Mouse (Mus musculus): ENCODE measurements around the gene Dlgap3. TPM values are rescaled to one million over a fixed set of nuclear protein-coding genes. Genes with fewer than 3 reads are reported as not detected.

Gene Dlgap3
- polyA plus RNA-seq, 1 experiment from 2014 or later: 25.1 TPM

DNA sequence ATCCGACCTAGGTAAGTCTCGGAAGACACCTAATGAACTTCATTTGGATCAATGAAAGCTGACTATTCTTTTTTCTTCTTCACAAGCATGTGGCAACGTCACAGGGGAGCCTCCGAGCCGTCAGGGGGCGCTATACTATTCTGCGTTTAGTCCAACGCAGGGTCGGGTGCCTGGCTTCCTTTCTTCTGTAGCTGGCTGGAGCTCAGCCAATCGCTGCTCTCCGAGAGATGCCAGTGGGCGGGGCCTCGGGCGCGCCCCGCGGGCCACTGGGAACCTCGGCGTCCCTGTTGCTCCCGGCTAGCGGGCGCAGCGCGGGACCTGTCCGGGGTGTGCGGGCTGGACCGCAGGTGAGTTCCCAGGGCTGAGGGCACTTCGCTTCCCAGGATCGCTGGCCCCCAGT, 74.5 kb downstream of the Dlgap3 start, which contains the start of gene Smim12:
Gene Smim12, plus strand, starts transcription at position 233 of the 400 bp plus-strand sequence.
- Histone ChIP-seq H3K4me2 (peak within 1 kb of the TSS; percentile 93), H3K4me1 (peaks cover 18% of the 10 kb centered on the region), H3K27me3 (replicated peaks) (no peaks in the 10 kb centered on the region), H3K4me3 (replicated peaks) (peak within 1 kb of the TSS; percentile 71), H3K36me3 (peaks cover 16% of the 10 kb centered on the region), H3K9ac (replicated peaks) (peak within 1 kb of the TSS; percentile 84), H3K27ac (replicated peaks) (peak within 1 kb of the TSS; percentile 39), H3K9me3 (replicated peaks) (no peaks in the 10 kb centered on the region)
- peak; percentile 96 for ATAC-seq (ENCODE audit: low FRiP score)
- WGBS: under 1% methylated on average over 29 of the region's 29 CpGs

- WGBS: 0% methylated on average over 26 of the region's 26 CpGs
- H3K4me2 ChIP-seq: peak overlapping the region; percentile 93
- peak overlapping the region; percentile 84 for H3K9ac ChIP-seq (replicated peaks)
- peak overlapping the region; percentile 71 for H3K4me3 ChIP-seq (replicated peaks)
- ATAC-seq (ENCODE audit: low FRiP score): peak; percentile 72
- H3K27me3 ChIP-seq (replicated peaks): no peaks in the 10 kb centered on the region
- no peaks in the 10 kb centered on the region for H3K9me3 ChIP-seq (replicated peaks)
- peaks cover 18% of the 10 kb centered on the region for H3K4me1 ChIP-seq
- peaks cover 16% of the 10 kb centered on the region for H3K36me3 ChIP-seq
- peak overlapping the region; percentile 39 for H3K27ac ChIP-seq (replicated peaks)
Observed at GRCm38 (mm10) chr4:127243953-127244352, 74.9 kb downstream of the Dlgap3 start.

DNA sequence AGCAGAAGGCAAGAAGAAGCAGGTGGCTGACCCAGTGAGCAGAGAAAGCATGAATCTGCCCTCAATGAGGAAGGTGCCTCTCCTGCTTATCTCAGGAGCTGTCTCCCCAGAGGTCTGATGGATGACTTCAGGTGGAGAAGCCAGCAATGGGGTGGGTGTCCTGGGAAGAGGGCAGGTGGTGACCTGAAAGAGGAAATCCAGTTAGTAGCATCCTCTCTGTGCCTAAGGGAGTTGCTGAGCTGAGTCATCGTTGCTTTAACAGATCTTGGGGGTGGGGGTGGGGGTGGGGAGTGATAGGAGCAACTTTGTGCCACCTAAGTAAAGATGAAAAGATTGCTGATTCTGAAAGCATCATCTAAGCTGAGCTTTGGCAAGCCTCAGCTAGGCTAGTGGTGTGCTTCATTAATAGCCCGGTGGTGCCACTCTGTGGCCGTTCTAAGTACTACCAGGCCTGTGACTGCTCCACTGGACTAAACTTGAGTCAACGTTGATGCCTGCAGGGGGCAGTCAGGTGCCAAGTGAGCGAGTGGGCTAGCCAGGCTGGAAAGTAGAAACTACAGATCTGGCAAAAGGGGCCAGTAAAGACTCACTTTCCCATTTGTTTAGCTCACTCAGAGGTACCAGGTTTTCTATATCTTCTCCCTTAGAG, 80.8 kb downstream of the Dlgap3 start:
- ATAC-seq (ENCODE audit: low FRiP score): peak; percentile 94
- Histone ChIP-seq H3K4me1 (peaks cover 17% of the 10 kb centered on the region), H3K36me3 (peaks cover 16% of the 10 kb centered on the region), H3K4me2 (no peak overlapping the region), H3K4me3 (replicated peaks) (no peak overlapping the region), H3K27ac (replicated peaks) (no peak overlapping the region), H3K27me3 (replicated peaks) (no peaks in the 10 kb centered on the region), H3K9ac (replicated peaks) (no peak overlapping the region), H3K9me3 (replicated peaks) (no peaks in the 10 kb centered on the region)
- WGBS: 2% methylated on average over 5 of the region's 5 CpGs

DNA sequence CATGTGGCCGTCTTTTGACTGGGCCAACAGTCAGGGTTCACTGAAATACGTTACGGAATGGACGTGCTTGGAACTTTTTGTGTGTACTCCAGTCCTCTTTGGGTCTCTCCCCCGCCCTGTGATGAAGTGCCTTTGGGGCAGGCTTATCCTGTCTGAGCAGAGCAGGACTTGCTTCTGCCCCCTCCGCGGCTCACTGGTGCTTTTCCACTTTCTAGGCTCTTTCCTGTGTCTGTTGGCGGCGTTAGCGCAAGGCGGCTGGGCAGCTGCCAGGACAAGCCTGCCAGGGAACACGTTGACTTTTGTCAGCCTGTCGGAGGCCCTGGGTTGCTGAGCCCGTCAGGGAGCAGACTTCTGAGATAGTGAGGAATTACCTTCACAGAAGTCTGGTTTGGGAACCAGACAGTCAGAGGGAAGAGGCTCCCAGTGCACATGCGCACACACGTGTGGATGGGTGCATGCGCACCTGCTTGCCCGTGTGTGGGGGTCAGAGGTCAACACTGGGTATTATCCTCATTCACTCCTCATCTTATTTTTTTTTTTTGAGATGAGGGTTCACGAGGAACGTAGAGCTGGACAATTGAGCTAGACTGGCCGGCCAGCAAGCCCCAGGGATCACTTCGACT, 83.1 kb downstream of the Dlgap3 start:
- Histone ChIP-seq H3K27ac (replicated peaks) (no peak overlapping the region), H3K4me1 (peaks cover 10% of the 10 kb centered on the region; the same call in 1 of the 2 replicates), H3K9ac (replicated peaks) (no peak overlapping the region), H3K9me3 (replicated peaks) (no peaks in the 10 kb centered on the region), H3K36me3 (peaks cover 13% of the 10 kb centered on the region), H3K4me3 (replicated peaks) (no peak overlapping the region), H3K4me2 (no peak overlapping the region), H3K27me3 (replicated peaks) (no peaks in the 10 kb centered on the region)
- 62% methylated on average over 22 of the region's 22 CpGs for WGBS
- no peak for ATAC-seq (ENCODE audit: low FRiP score)

DNA sequence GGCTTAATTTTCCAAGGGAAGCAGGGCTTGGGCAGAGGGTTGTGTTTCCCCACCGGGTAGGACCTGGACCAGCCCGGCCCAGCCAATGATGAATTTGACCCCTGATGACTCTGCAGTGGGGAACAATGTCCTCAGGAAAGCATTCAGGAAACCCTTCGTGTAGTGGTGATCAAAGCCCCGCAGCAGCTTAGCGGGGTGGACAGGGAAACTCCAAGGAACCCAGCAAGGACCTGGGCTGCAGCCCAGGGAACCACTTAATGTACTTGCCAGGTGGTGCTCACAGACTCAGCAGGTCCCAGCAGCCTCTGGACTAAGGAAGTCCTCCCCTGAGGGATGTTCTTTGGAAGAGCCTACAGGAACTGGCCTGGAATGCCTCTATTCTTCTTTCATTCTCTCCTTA, 87.7 kb downstream of the Dlgap3 start:
- H3K27me3 ChIP-seq (replicated peaks): no peaks in the 10 kb centered on the region
- H3K4me1 ChIP-seq: peaks cover 8% of the 10 kb centered on the region; the same call in 1 of the 2 replicates
- no peaks in the 10 kb centered on the region for H3K9me3 ChIP-seq (replicated peaks)
- H3K27ac ChIP-seq (replicated peaks): no peak overlapping the region
- H3K9ac ChIP-seq (replicated peaks): no peak overlapping the region
- no peaks in the 10 kb centered on the region for H3K36me3 ChIP-seq
- H3K4me2 ChIP-seq: no peak overlapping the region
- ATAC-seq (ENCODE audit: low FRiP score): no peak
- H3K4me3 ChIP-seq (replicated peaks): no peak overlapping the region
- 58% methylated on average over 5 of the region's 5 CpGs for WGBS

- Histone ChIP-seq H3K9ac (replicated peaks) (no peak overlapping the region), H3K27me3 (replicated peaks) (no peaks in the 10 kb centered on the region), H3K36me3 (no peaks in the 10 kb centered on the region), H3K27ac (replicated peaks) (no peak overlapping the region), H3K9me3 (replicated peaks) (no peaks in the 10 kb centered on the region), H3K4me3 (replicated peaks) (no peak overlapping the region), H3K4me1 (no peaks in the 10 kb centered on the region), H3K4me2 (no peak overlapping the region)
- no peak for ATAC-seq (ENCODE audit: low FRiP score)
- 62% methylated on average over 12 of the region's 12 CpGs for WGBS
Observed at GRCm38 (mm10) chr4:127258186-127258897, 89.3 kb downstream of the Dlgap3 start.

- H3K36me3 ChIP-seq: no peaks in the 10 kb centered on the region
- no peaks in the 10 kb centered on the region for H3K27me3 ChIP-seq (replicated peaks)
- WGBS: 91% methylated on average over 14 of the region's 14 CpGs
- no peaks in the 10 kb centered on the region for H3K4me1 ChIP-seq
- H3K4me2 ChIP-seq: no peak overlapping the region
- H3K27ac ChIP-seq (replicated peaks): no peak overlapping the region
- no peaks in the 10 kb centered on the region for H3K9me3 ChIP-seq (replicated peaks)
- no peak overlapping the region for H3K9ac ChIP-seq (replicated peaks)
- H3K4me3 ChIP-seq (replicated peaks): no peak overlapping the region
- no peak for ATAC-seq (ENCODE audit: low FRiP score)
Observed at GRCm38 (mm10) chr4:127261601-127262000, 92.6 kb downstream of the Dlgap3 start.

DNA sequence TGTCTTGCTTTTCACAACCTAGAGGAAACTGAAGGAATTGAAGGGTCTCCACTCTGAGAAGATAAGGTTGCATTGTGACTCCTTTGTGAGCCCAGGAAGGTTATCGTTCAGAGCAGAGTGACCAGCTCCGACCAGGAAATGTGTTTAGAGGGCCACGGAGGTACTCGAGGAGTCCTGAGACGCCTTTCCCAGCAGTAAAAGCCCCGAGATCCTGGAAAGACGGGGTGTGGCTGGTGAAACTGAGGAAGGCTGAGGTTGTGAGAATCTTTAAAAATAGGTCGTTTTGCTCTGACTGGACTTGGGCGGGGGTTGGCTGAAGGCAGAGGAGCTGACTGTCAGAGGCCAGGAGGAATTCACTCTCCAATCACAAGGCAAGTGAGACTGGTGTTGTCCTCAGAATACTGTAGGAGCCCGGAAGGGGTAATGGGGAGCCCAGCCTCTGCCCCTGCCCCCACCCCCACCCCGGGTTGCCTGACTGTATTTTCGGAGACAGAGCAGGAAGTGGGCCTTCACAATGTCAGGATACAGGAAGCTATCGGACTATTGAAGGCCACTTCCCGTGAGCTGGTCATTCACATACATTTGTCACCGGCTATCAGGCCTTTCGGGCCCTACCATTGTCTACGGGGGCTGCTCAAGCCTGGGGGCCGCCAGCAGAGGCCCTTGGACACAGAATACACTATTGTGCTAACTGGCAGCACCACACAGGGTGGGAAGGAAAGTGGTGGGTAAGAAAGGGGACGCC, 94.6 kb downstream of the Dlgap3 start:
- no peaks in the 10 kb centered on the region for H3K9me3 ChIP-seq (replicated peaks)
- 62% methylated on average over 19 of the region's 19 CpGs for WGBS

DNA sequence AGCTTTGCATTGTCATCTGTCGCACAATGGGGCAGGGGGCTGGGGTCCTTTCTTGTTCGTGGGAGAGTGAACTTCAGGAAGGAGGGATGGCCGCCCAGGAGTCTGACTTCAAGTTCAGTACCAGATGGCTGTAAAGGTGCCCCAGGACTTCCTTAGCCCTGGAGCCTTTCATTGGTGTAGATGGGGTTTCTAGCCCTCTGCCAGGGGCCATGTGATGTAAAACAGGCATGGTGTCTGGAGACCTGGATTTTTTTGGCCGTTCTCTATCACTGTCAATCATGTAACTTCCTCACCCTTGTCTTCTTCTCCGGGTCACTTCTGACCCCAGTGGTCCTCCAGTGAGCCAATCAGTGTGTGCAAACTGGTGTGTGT, 95.2 kb downstream of the Dlgap3 start:
- Histone ChIP-seq H3K9me3 (replicated peaks) (no peaks in the 10 kb centered on the region), H3K36me3 (no peaks in the 10 kb centered on the region), H3K4me1 (no peaks in the 10 kb centered on the region), H3K4me2 (no peak overlapping the region), H3K9ac (replicated peaks) (no peak overlapping the region), H3K27ac (replicated peaks) (no peak overlapping the region), H3K4me3 (replicated peaks) (no peak overlapping the region), H3K27me3 (replicated peaks) (no peaks in the 10 kb centered on the region)
- no peak for ATAC-seq (ENCODE audit: low FRiP score)
- 62% methylated on average over 5 of the region's 5 CpGs for WGBS

More for the DNA sequence above, 94.6 kb downstream of the Dlgap3 start:
- Histone ChIP-seq H3K4me2 (no peak overlapping the region), H3K4me3 (replicated peaks) (no peak overlapping the region), H3K4me1 (no peaks in the 10 kb centered on the region), H3K27ac (replicated peaks) (no peak overlapping the region), H3K36me3 (no peaks in the 10 kb centered on the region), H3K9ac (replicated peaks) (no peak overlapping the region), H3K27me3 (replicated peaks) (no peaks in the 10 kb centered on the region)
- ATAC-seq (ENCODE audit: low FRiP score): no peak

GRCm38 (mm10) chr4:127278451-127279001, 109.5 kb downstream of the Dlgap3 start:
- 69% methylated on average over 9 of the region's 9 CpGs for WGBS
- no peak overlapping the region for H3K27ac ChIP-seq (replicated peaks)
- no peak for ATAC-seq (ENCODE audit: low FRiP score)

GRCm38 (mm10) chr4:127279241-127279640, 110.2 kb downstream of the Dlgap3 start:
- ATAC-seq (ENCODE audit: low FRiP score): no peak
- WGBS: 87% methylated on average over 9 of the region's 9 CpGs

More at GRCm38 (mm10) chr4:127278451-127279001, 109.5 kb downstream of the Dlgap3 start:
- Histone ChIP-seq H3K4me3 (replicated peaks) (no peak overlapping the region), H3K4me2 (no peak overlapping the region), H3K9ac (replicated peaks) (no peak overlapping the region), H3K9me3 (replicated peaks) (no peaks in the 10 kb centered on the region), H3K27me3 (replicated peaks) (no peaks in the 10 kb centered on the region), H3K4me1 (0 out of 2 replicates have a peak, but pooled peaks cover 2% of the 10 kb centered on the region), H3K36me3 (no peaks in the 10 kb centered on the region)

More at GRCm38 (mm10) chr4:127279241-127279640, 110.2 kb downstream of the Dlgap3 start:
- Histone ChIP-seq H3K27me3 (replicated peaks) (no peaks in the 10 kb centered on the region), H3K27ac (replicated peaks) (no peak overlapping the region), H3K4me2 (no peak overlapping the region), H3K4me3 (replicated peaks) (no peak overlapping the region), H3K9ac (replicated peaks) (no peak overlapping the region), H3K4me1 (0 out of 2 replicates have a peak, but pooled peaks cover 2% of the 10 kb centered on the region), H3K9me3 (replicated peaks) (no peaks in the 10 kb centered on the region), H3K36me3 (no peaks in the 10 kb centered on the region)

All from neural tube, embryonic 15.5 days (tissue).